Mouse (Mus musculus) heart, embryonic 16.5 days (tissue): ENCODE data around the gene Pdgfd. TPM values are rescaled to one million over a fixed set of nuclear protein-coding genes. Genes with fewer than 3 reads are reported as not detected.

ENCODE experiments used
- ATAC-seq: fragments of 200-750 bp; cut with Nextera tagmentation; replicated peaks from 2 replicates; pipeline ENCODE4 v1.8.0; 2017; ENCODE audit warnings: moderate number of reproducible peaks; ENCODE audit not compliant: insufficient read depth, low FRiP score; ENCODE audit errors: extremely low read depth
- H3K27ac ChIP-seq: fragments of 300-500 bp; sonication (generic); 2 replicates; pipeline ENCODE4 v1.5.1; 2014; ENCODE audit warnings: mild to moderate bottlenecking, low read length, control low read depth, moderate library complexity
- H3K27me3 ChIP-seq: fragments of 300-500 bp; sonication (generic); 2 replicates; pipeline ENCODE4 v1.6.1; 2014; ENCODE audit warnings: low read length, mixed read lengths; ENCODE audit not compliant: control insufficient read depth, insufficient read depth
- H3K36me3 ChIP-seq: fragments of 300-500 bp; sonication (generic); 2 replicates; pipeline ENCODE4 v1.6.1; 2014; ENCODE audit not compliant: control insufficient read depth, insufficient read depth
- H3K4me1 ChIP-seq: fragments of 300-500 bp; sonication (generic); 2 replicates; pipeline ENCODE4 v1.6.1; 2014; ENCODE audit warnings: low read length, mixed read lengths; ENCODE audit not compliant: control insufficient read depth, insufficient read depth
- H3K4me2 ChIP-seq: fragments of 300-500 bp; sonication (generic); 2 replicates; pipeline ENCODE4 v1.6.1; 2014; ENCODE audit warnings: low read depth, mild to moderate bottlenecking, control low read depth, low read length
- H3K4me3 ChIP-seq: fragments of 300-500 bp; sonication (generic); 2 replicates; pipeline ENCODE4 v1.5.1; 2014; ENCODE audit warnings: mild to moderate bottlenecking, control low read depth, low read length
- H3K9ac ChIP-seq: fragments of 300-500 bp; sonication (generic); 2 replicates; pipeline ENCODE4 v1.6.1; 2014; ENCODE audit warnings: low read length, control low read depth
- H3K9me3 ChIP-seq: fragments of 300-500 bp; sonication (generic); replicated peaks from 2 replicates; pipeline ENCODE4 v1.6.1; 2016; ENCODE audit warnings: low read length; ENCODE audit not compliant: control insufficient read depth
- WGBS: fragments of 180-500 bp; shearing (Covaris S2); extraction: QIAGEN DNeasy Blood & Tissue Kit; methylation state at CpG from one replicate; pipeline ENCODE4 v1.1.7; 2014; 5-methylcytosine and 5-hydroxymethylcytosine counted together
- polyA plus RNA-seq: library from polyadenylated mRNA; unstranded; fragments of >200 nt; fragmentation: Nextera tagmentation; extraction: Ambion mirVana; gene quantifications from 2 replicates; pipeline ENCODE4 v1.2.1, GENCODE M21; 2015

Gene Pdgfd
- 7.3 and 8.0 TPM in 2 replicates for polyA plus RNA-seq

DNA sequence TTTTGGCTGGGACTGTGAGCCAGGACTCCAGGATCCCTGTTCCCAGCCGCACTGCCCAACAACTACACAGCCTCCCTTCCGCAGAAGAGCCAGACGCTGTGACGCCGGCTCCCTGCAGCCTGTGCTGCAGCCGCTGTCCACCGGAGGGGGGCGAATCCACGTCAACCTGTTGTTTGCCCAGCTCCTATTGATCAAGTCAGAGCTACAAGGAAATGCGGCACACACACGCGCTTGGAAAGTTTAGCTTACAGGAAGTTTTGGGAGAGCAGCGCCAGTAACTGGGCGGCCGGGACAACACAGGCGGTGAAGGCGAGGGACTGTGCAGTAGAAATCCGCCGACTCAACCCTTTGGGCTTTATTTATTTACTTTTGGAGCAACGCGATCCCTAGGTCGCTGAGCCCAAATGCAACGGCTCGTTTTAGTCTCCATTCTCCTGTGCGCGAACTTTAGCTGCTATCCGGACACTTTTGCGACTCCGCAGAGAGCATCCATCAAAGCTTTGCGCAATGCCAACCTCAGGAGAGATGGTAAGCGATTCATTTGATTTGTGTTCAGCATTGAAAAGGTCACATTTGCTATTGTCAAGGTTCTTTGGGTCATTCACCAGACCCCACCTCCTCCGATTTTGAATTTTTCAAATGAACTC lies at the start of gene Pdgfd:
Pdgfd (plus strand) TSS at position 194 of the 647 bp plus-strand sequence.
- Histone ChIP-seq H3K4me3 (peak within 1 kb of the TSS; percentile 69), H3K9me3 (no peaks in the 10 kb centered on the region), H3K36me3 (no peaks in the 10 kb centered on the region), H3K4me2 (peak within 1 kb of the TSS; percentile 87), H3K27me3 (no peaks in the 10 kb centered on the region), H3K9ac (peak within 1 kb of the TSS; percentile 68), H3K4me1 (0 out of 2 replicates have a peak, but pooled peaks cover 3% of the 10 kb centered on the region), H3K27ac (peak within 1 kb of the TSS; percentile 64)
- 2% methylated on average over 32 of the region's 32 CpGs for WGBS
- peak; percentile 90 for ATAC-seq

DNA sequence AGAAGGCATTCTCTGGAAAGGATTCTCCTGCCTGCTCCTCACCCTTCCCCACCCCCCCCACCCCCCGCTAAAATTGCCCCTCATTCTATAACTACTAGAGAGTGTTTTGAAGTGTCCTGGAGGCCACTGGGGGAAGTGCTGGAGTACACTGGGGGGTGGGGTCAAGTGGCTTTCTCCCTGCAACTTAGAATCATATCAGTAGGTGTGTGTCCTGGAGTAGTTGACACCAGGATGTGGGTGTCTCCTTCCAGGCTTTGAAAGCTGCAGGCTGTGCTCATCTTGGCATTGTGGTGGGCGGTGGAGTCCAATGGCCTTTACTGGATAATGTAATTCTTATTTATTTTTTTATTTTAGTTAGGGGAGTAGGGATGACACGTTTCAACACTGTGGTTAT lies 651 bp downstream of the Pdgfd start:
- no peaks in the 10 kb centered on the region for H3K9me3 ChIP-seq
- H3K4me1 ChIP-seq: 0 out of 2 replicates have a peak, but pooled peaks cover 3% of the 10 kb centered on the region
- H3K9ac ChIP-seq: peak overlapping the region; percentile 68
- peak; percentile 53; the same call in 1 of the 2 replicates for ATAC-seq
- peak overlapping the region; percentile 69 for H3K4me3 ChIP-seq
- 26% methylated on average over 3 of the region's 3 CpGs for WGBS
- H3K27me3 ChIP-seq: no peaks in the 10 kb centered on the region
- H3K36me3 ChIP-seq: no peaks in the 10 kb centered on the region
- H3K27ac ChIP-seq: peak overlapping the region; percentile 64; the same call in 1 of the 2 replicates
- peak overlapping the region; percentile 87 for H3K4me2 ChIP-seq

DNA sequence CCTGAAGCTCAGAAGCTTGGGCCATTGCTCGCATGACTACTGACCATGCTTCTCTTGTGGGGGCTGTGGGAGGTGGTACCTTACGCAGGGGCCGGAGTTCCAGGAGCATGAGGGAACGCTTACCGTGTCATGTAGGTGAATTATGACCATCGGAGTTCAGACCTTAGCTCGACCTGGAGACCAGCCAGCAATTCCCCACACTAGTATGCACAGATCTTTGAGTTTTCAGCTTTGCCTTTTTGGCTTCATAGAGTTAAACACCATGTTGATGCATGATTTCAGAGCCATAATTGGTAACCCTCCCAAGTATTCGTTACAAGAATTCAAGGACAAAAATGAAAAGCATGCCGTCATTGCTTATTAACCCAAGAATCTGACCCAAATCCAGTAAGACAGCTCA lies 2.6 kb downstream of the Pdgfd start:
- WGBS: 72% methylated on average over 9 of the region's 9 CpGs
- Histone ChIP-seq H3K9me3 (no peaks in the 10 kb centered on the region), H3K9ac (no peak overlapping the region), H3K36me3 (no peaks in the 10 kb centered on the region), H3K4me2 (no peak overlapping the region), H3K4me3 (no peak overlapping the region), H3K27me3 (no peaks in the 10 kb centered on the region), H3K27ac (no peak overlapping the region), H3K4me1 (0 out of 2 replicates have a peak, but pooled peaks cover 3% of the 10 kb centered on the region)
- ATAC-seq: no peak

DNA sequence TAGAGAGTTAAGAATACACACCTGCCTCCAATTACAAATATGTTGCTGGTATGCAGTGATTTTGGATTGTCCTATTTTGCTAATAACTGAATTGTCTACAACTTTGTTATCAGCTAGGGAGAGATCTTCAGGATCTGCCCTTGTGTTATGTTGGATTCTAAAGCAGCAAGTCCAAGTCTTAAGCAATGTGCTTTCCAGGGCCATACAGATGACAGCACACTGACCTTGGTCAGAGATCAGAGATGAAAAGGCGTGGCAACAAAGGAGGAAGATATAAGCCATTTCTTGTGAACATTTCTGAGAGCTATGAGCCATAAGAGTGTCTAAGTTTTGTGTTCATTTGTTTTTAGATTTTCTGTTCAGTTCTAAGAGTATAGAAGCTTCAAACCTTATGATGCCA lies 4.9 kb downstream of the Pdgfd start:
- H3K27me3 ChIP-seq: no peaks in the 10 kb centered on the region
- H3K4me2 ChIP-seq: no peak overlapping the region
- H3K27ac ChIP-seq: no peak overlapping the region
- H3K36me3 ChIP-seq: no peaks in the 10 kb centered on the region
- H3K9ac ChIP-seq: no peak overlapping the region
- H3K9me3 ChIP-seq: no peaks in the 10 kb centered on the region
- no peak for ATAC-seq
- 89% methylated on average over 1 of the region's 1 CpGs for WGBS
- no peaks in the 10 kb centered on the region for H3K4me1 ChIP-seq
- no peak overlapping the region for H3K4me3 ChIP-seq

DNA sequence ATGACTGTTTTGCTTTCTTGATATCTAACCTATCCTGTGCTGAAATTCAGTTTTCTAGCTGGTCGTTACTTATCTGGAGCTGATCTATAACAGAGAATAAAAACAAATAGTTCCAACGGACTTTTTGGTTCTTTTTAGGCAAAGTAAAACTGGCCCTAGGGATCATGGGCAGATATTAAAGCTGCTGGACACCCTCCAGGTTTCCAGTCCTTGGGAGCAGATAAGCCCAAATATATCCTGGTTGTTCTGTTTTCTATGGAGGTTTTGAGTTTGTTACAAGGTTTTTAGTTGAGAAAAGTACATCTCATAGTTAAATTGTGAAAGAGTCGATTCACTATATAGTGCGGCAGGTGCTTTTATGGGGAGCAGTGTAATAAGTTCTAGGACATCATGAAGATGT lies 7.3 kb downstream of the Pdgfd start:
- Histone ChIP-seq H3K4me3 (no peak overlapping the region), H3K4me1 (no peaks in the 10 kb centered on the region), H3K9me3 (no peaks in the 10 kb centered on the region), H3K9ac (no peak overlapping the region), H3K27me3 (no peaks in the 10 kb centered on the region), H3K4me2 (no peak overlapping the region), H3K36me3 (no peaks in the 10 kb centered on the region), H3K27ac (no peak overlapping the region)
- ATAC-seq: no peak
- WGBS: 65% methylated on average over 4 of the region's 4 CpGs

DNA sequence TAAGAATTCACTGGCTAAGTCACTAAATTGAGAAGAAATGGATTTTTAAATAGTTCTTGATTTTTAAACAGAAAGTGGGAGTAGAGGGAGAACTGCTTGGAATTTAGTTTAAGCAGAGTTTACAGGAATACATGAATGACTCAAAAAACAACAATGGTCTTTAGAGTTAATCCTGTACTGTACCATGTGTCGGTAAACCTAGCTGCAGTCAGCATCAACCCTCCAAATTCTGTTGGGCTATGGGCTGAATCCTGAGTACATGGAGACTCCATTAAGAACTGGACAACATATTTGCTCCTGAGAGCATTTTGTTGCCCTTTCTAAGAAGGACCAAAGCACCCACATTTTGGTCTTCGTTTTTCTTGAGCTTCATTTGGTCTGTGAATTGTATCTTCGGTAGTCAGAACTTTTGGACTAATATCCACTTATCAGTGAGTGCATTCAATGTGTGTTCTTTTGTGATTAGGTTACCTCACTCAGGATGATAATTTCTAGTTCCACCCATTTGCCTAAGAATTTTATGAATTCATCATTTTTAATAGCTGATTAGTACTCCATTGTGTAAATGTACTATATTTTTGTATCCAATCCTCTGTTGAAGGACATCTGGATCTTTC lies 14.0 kb downstream of the Pdgfd start:
- Histone ChIP-seq H3K9me3 (no peaks in the 10 kb centered on the region), H3K27ac (no peak overlapping the region), H3K36me3 (no peaks in the 10 kb centered on the region), H3K27me3 (no peaks in the 10 kb centered on the region), H3K4me3 (no peak overlapping the region), H3K9ac (no peak overlapping the region), H3K4me2 (no peak overlapping the region), H3K4me1 (0 out of 2 replicates have a peak, but pooled peaks cover 2% of the 10 kb centered on the region)
- 87% methylated on average over 3 of the region's 3 CpGs for WGBS
- ATAC-seq: no peak

DNA sequence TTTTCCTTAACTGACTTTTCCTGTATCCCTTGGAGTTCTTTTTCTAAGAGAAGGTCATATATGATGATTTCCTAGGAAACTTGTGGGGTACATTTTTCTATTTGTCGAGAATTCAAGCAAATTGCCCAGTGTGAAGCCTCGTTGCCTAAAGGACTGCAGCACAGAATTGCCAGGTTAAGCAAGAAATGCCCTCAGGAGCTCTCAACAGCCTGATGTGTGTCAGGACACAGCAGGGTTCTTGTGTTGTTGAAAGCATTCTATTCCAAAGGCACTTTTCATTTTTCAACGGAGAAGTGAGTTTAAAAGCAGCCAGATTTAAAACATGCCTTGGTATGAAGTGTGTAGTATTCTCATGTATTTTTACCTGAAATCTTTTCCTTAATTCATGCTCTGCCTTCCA lies 19.6 kb downstream of the Pdgfd start:
- no peaks in the 10 kb centered on the region for H3K9me3 ChIP-seq
- H3K4me3 ChIP-seq: no peak overlapping the region
- no peaks in the 10 kb centered on the region for H3K27me3 ChIP-seq
- WGBS: 37% methylated on average over 3 of the region's 3 CpGs
- no peak for ATAC-seq
- H3K4me1 ChIP-seq: 0 out of 2 replicates have a peak, but pooled peaks cover 2% of the 10 kb centered on the region
- H3K4me2 ChIP-seq: no peak overlapping the region
- H3K27ac ChIP-seq: no peak overlapping the region
- no peaks in the 10 kb centered on the region for H3K36me3 ChIP-seq
- no peak overlapping the region for H3K9ac ChIP-seq

DNA sequence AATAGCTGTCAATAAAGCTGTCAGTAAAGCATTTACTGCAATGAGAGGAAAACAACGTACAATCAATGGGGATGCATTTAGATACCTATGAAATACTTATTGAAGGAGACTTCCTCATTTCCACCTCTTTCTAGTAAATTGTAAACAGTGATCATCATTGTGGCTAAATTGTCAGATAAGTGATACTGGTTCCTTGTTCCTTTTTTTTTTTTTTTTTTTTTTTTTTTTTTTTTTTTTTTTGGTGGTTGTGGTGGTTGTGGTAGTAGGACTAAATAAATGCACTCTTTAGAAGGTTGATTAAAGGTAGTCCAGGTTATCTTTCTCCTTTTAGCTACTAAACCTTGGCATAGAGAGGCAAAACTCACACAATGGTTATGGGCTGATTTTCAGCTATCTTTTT lies 25.0 kb downstream of the Pdgfd start:
- no peak overlapping the region for H3K9ac ChIP-seq
- H3K36me3 ChIP-seq: no peaks in the 10 kb centered on the region
- H3K4me1 ChIP-seq: no peaks in the 10 kb centered on the region
- no peak overlapping the region for H3K27ac ChIP-seq
- H3K27me3 ChIP-seq: no peaks in the 10 kb centered on the region
- H3K9me3 ChIP-seq: no peaks in the 10 kb centered on the region
- H3K4me2 ChIP-seq: no peak overlapping the region
- 88% methylated on average over 1 of the region's 1 CpGs for WGBS
- ATAC-seq: no peak
- H3K4me3 ChIP-seq: no peak overlapping the region

DNA sequence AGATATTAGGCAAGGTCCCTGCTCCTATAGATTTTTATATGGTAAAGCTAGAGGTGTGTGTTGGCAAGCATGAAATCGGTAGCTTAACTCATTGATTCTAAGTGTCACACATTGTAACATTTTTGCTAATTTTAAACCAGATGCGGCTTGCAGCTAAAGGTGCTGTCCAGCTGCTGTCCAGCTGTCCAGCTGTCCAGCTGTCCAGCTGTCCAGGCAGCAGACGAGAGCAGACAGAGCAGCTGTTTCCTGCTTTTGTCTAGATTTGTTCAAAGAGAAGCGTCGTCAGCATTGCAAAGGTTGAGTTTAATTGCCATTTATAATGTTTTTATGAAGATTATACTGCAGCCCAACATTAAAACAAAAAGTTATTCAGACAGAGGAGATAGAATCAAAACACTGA lies 44.5 kb downstream of the Pdgfd start:
- Histone ChIP-seq H3K4me1 (no peaks in the 10 kb centered on the region), H3K4me2 (no peak overlapping the region), H3K4me3 (no peak overlapping the region), H3K27ac (no peak overlapping the region), H3K27me3 (no peaks in the 10 kb centered on the region), H3K9ac (no peak overlapping the region), H3K9me3 (no peaks in the 10 kb centered on the region), H3K36me3 (no peaks in the 10 kb centered on the region)
- ATAC-seq: no peak
- 58% methylated on average over 5 of the region's 5 CpGs for WGBS
